Mouse (Mus musculus) naive thymus-derived CD4-positive, alpha-beta T cell, adult 2 months (primary cell): ENCODE measurements at regions not wholly inside any gene's neighbourhood (a gene's known extent, or its start where the extent isn't known, plus 50 kb on each side); places are given as distances from the start of the nearest gene placed in this dataset.
"Not testable (repeated sequence)": the region's sequence is repeated elsewhere in the genome, so short reads cannot be mapped to it uniquely, and the experiment has no call there.

Experiments used
- DNase-seq: peaks from one replicate; pipeline ENCODE4 v3.0.0-alpha.2; 2011; ENCODE audit warnings: low read depth

DNA sequence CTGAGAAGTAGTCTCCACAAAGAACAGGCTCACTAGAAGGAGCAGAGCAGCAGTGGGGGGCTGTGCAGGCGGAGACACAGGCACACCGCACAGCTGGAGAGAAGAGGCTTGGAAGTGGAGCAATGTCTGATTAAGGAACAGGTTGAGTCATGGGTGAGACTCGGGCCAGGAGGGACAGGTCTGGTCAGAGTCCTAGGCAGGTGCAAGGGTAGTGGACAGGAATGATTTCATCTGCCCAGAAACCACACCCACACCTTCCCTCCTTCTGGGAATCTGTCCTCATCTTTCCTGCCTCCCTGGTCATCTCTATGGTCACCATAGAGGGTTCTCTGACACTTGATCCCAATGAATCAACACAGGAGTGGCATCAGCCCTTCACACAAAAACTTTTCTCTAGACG is 983.8 kb downstream of the 4930447A16Rik start:
- DNase-seq: no peak

DNA sequence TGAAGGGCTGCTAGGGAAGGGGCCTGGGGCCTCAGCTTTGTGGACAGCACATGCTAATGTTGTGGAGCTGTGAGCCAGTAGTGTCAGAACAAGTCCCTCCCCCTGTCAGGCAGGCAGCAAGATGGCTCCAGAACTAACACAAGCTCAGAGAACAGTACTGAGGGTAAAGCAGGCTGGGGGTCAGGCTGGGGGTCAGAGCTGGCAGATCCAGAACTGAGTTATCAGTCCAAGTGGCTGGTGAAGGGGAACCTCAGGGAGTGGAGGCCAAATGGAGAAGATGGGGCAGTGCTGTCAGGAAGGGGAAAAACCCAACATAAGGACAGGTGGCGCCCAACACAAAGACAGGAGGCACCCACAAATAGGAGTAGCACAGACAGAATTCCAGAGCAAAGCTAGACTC is 985.1 kb downstream of the 4930447A16Rik start:
- no peak for DNase-seq

DNA sequence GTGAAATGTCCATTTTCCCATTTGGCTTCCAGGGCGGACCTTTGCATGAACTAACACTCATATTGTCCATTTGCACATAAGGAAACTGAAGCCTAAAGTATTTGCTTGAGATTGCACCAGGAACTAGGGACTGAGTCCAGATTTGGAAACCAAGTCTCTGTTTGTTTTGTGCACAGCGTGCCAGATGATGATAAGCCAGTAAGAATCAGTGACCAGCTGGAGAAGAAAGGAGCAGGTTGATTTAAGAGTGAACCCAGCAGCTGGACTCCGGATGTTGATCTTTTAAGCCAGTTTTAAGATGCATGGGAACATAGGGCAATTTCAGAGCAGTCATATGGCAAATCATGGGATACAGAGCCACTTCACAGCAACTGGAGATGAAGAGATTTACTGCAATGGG is 987.1 kb downstream of the 4930447A16Rik start:
- no peak for DNase-seq

DNA sequence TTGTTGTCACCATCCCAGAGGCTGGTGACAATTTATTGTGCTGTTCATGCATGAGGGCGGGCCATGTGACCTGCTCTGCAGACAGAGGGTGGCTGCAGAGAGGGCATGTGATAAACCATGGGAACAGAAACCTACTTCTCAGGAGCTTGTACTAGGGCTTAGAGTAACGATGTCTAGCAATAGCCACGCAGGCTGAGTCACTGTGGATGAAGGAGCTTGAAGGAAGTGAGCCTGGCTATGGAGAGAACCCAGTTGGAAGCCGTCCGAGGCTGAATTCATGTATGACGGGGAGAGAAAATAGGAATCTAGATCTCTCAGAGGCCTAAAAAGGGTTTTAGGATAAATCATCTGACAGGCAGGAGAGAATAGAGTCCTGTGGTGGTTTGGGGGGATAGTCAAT is 988.0 kb downstream of the 4930447A16Rik start:
- no peak for DNase-seq

DNA sequence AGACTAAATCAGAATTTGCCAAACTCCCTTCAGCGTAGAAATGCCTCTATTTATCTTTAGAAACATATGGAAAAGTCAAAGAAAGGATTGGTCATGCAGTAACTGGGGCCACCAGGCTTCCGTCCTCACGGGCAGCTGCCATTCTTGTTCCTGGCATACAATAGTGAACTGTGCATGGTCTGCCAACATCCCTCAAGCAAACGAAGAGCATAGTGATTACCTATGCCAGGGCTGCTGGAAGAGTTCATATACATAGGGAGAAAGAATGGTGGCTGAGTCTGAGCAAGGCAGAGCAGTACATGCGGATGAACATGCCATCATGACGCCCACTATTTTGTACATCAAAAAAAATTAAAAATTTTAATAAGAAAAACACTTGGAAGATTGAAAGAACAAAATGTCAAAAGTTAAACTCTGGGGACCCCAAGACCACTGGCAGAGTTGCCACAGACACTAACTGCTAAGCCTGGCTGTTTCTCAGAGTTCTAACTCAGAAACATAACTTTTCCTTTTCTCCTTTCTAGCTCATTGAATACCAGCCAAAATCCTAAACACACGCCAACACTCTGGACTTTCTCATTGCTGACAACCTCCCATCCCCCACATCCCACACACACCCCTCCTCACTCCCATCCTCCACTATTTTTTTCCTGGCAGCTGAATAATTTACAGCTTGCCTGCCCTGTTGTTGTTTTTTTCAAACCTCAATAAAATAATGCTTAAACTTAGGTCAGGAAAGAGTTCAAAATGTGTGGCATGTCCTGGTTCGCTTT is 989.1 kb downstream of the 4930447A16Rik start:
- DNase-seq: no peak

DNA sequence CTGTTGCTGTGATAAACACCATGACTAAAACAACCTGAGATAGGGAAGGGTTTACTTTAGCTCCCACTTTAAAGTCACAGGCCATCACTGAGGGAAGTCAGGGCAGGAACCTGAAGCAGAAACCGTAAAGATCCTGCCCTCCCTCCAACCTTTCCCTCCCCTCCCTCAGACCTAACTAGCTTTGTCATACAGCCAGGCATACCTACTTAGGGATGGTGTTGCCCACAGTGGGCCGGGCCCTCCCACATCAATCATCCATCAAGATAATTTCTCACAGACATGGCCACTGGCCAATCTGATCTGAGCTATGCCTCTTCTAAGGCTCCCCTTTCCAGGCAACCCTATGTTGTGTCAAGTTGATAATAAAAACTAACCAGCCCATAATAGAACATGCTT is 989.7 kb downstream of the 4930447A16Rik start:
- DNase-seq: no peak

DNA sequence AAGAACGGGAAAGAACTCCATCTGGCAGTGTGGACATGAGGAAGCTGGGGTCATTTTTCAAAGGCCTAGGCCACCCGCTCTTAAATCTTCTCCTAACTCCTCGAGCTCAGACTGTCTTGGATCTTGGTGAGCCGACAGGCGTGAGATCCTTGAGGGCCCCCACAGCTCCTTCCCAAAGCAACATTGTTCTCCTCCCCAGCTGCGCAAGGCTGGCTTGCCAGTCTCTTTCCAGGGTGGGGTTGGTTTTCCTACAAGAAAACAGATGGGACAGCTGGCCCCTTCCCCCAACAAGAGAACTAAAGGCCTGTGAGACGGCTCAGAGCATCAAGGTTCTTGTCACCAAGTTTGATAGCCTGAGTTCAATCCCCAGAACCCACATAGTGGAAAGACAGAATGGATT is 994.3 kb downstream of the 4930447A16Rik start:
- DNase-seq: no peak

DNA sequence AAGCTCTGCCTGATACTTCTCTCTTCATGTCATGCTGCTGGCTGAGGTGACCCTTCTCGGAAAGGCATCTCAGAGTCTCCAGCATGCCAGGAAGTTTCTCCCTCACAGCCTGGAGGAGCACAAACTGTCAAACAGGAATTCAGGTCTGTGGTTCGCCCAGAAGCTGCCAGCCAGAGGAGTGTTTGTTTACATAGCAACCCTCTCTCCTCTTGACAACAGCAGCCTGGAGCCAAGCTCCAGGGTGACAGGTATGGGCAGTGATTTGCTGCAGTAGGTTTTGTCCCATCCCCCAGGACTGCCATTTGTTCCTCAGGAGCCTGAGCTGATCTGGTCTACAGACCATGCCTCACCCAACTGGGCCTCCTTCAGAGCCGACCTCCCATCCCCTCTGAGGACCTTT is 995.4 kb downstream of the 4930447A16Rik start:
- DNase-seq: no peak

DNA sequence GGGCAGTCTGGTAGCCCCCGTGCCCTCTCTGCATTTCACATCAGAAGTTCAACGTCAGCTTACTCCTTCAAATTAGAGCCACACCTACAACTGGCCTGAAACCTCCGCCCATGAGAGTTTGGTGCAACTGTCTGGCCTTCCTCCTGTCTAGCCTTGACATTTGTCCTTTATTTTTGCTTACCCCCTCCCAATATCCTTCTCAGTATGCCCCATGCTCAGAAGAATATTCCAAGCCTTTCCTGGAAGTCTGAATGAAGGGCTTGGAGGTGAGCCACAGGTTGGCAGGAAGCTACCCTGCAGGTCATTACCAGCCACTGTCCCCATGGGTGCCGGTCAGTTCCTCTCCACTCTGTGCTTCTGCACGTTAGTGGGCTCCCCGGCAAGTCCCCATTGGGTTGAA is 997.4 kb downstream of the 4930447A16Rik start:
- no peak for DNase-seq

DNA sequence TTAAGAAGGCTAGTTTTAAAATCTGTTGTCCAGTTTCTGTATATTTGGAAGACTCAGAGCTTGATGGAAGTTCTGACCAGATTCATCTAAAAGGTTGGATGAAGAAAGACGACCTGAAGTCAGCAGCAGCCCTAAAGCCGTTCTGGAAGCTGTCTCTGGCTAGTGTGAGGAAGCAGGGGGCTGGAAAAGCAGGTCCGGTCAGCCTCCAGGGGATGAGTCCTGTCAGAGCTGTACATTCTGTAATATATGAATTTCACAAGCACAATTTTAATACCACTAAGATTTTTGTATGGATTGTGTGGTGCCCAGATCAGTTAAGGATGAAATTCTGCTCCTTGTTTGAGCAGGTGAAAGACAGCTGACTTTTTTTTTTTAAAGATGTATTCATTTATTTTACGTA is 1000.2 kb downstream of the 4930447A16Rik start:
- DNase-seq: no peak

DNA sequence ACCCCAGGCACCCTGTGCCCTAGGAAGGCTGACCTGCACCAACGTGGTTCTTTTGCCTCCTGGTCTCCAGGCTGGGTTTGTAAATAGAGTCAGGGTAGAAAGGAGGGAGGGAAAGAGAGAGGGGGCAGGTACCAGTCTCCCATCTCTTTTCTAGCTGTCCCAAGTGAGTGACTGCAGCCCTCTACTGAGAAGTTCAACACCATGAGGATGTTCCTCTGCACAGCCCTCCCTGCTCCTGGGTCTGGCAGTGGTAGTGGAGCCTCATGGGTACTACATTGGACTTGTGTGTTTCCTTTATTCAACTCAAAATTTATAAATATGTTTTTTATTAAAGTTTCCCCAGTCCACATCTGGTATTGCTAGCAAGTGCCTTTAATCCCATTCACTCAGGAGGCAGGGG is 1002.6 kb downstream of the 4930447A16Rik start:
- no peak for DNase-seq

DNA sequence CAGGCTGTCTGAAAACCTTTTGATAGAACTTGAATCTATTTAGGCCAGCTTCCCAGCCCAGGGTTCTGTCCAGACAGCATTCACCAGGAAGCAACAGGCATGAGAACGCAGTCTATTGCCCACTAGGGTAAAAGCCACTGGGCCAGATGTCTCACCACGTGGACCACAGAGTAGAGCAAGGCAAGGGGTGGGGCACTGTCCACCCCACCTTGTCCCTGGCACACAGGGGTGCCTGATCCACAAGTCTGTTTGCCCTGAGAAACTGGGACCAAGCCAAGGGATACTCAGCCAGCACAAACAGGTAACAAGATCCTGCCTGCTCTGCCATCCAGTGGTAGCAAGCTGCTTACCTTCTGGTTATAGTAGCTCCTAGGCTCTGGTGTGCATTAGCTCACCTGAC is 1006.3 kb downstream of the 4930447A16Rik start:
- DNase-seq: no peak

DNA sequence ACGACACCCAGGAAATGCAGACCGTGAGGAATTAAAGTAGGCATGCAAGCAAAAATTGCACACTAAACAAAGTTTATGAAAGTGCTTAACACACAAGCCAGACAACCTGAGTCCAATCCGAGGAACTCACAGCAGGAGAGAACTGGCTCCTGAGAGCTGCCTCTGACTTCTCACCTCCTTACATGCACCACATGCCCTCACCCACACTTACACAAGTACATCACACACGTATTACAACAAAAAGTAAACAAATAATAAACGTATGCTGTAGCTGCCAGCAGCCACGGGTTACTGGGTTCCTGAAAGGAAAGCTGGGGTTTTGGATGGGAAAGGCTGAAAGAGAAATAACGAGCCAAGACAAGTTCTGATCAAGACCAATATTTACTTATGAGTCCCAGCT is 1008.0 kb downstream of the 4930447A16Rik start:
- DNase-seq: no peak

DNA sequence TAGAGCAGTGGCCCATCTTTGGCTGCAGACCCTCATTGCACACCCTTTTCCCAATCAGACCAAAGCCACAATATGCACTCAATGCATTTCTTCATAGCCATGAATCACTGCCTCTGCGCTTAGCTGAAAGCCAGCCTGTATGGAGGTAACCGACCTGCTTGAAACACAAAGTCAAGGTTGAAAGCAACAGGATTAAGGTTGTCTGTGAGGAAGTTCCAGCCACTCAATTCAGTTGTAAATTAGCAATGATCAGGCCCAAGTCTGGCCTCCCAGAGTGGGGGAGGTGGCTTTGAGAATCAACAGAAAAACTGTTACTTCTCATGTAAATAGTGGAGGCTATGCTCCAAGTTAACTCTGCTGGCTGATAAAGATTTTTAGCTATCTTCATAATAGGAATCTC is 1008.9 kb downstream of the 4930447A16Rik start:
- not testable (repeated sequence) for DNase-seq
